Mouse (Mus musculus) hindbrain, postnatal 0 days (tissue): ENCODE measurements around the gene Cox6a1. TPM values are rescaled to one million over a fixed set of nuclear protein-coding genes. Genes with fewer than 3 reads are reported as not detected.

Experiments
- ATAC-seq: fragments of 200-750 bp; cut with Nextera tagmentation; 2 replicates; pipeline ENCODE4 v1.8.0; 2017; ENCODE audit warnings: mild to moderate bottlenecking, moderate TSS enrichment, moderate library complexity
- DNase-seq: peaks from one replicate; pipeline ENCODE4 v3.0.0-alpha.2; 2015; ENCODE audit warnings: low spot score
- H3K27ac ChIP-seq: fragments of 300-500 bp; sonication (generic); 2 replicates; pipeline ENCODE4 v1.5.1; 2014; ENCODE audit warnings: mild to moderate bottlenecking
- H3K27me3 ChIP-seq: fragments of 300-500 bp; sonication (generic); 2 replicates; pipeline ENCODE4 v1.6.1; 2014; ENCODE audit warnings: low read length, mixed read lengths; ENCODE audit not compliant: insufficient read depth
- H3K36me3 ChIP-seq: fragments of 300-500 bp; sonication (generic); 2 replicates; pipeline ENCODE4 v1.6.1; 2014; ENCODE audit warnings: low read length, mixed read lengths; ENCODE audit not compliant: insufficient read depth
- H3K4me1 ChIP-seq: fragments of 300-500 bp; sonication (generic); 2 replicates; pipeline ENCODE4 v1.6.1; 2014; ENCODE audit warnings: antibody characterized with exemption, low read length, mixed read lengths; ENCODE audit not compliant: insufficient read depth
- H3K4me2 ChIP-seq: fragments of 300-500 bp; sonication (generic); 2 replicates; pipeline ENCODE4 v1.6.1; 2014; ENCODE audit warnings: low read depth, mild to moderate bottlenecking, low read length, moderate library complexity, mixed read lengths
- H3K4me3 ChIP-seq: fragments of 300-500 bp; sonication (generic); 2 replicates; pipeline ENCODE4 v1.5.1; 2014; ENCODE audit warnings: low read length
- H3K9ac ChIP-seq: fragments of 300-500 bp; sonication (generic); replicated peaks from 2 replicates; pipeline ENCODE4 v1.6.1; 2014; ENCODE audit warnings: mild to moderate bottlenecking, low read length, moderate library complexity, mixed read lengths
- H3K9me3 ChIP-seq: fragments of 300-500 bp; sonication (generic); 2 replicates; pipeline ENCODE4 v1.6.1; 2016; ENCODE audit warnings: low read length, mixed read lengths
- CTCF ChIP-seq: IDR thresholded peaks from 2 replicates; pipeline ENCODE4 v1.5.1; 2016; ENCODE audit warnings: antibody characterized with exemption, control low read depth, low read depth
- WGBS: fragments of 180-500 bp; shearing (Covaris S2); extraction: QIAGEN DNeasy Blood & Tissue Kit; methylation state at CpG from one replicate; pipeline ENCODE4 v1.1.7; 2014; 5-methylcytosine and 5-hydroxymethylcytosine counted together
- polyA plus RNA-seq: library from polyadenylated mRNA; unstranded; fragments of >200 nt; fragmentation: Nextera tagmentation; extraction: Ambion mirVana; gene quantifications from 2 replicates; pipeline ENCODE4 v1.2.1, GENCODE M21; 2015
- total RNA-seq: library from RNA; depleted of rRNA; stranded (reverse); fragments of >200 nt; gene quantifications from 2 replicates; pipeline ENCODE4 v1.2.3, GENCODE M21; 2014

The Cox6a1 gene
- total and polyA plus RNA-seq, 2 experiments from 2014 or later: 1,391 to 1,694 TPM

GRCm38 (mm10) chr5:115330955-115331354 is 17.8 kb downstream of the Cox6a1 start:
- TF ChIP-seq CTCF: no peak
- DNase-seq (no peak), ATAC-seq (no peak)
- peaks cover 45% of the 10 kb centered on the region for H3K36me3 ChIP-seq
- 69% methylated on average over 9 of the region's 9 CpGs for WGBS
- no peak overlapping the region for H3K4me3 ChIP-seq
- peaks cover 15% of the 10 kb centered on the region for H3K4me1 ChIP-seq
- no peak overlapping the region for H3K9ac ChIP-seq
- H3K9me3 ChIP-seq: no peaks in the 10 kb centered on the region
- H3K27me3 ChIP-seq: no peaks in the 10 kb centered on the region
- H3K27ac ChIP-seq: no peak overlapping the region
- no peak overlapping the region for H3K4me2 ChIP-seq

GRCm38 (mm10) chr5:115327610-115328548 is 20.9 kb downstream of the Cox6a1 start:
- peaks cover 19% of the 10 kb centered on the region for H3K4me1 ChIP-seq
- H3K27me3 ChIP-seq: no peaks in the 10 kb centered on the region
- peak overlapping the region; percentile 88 for H3K9ac ChIP-seq
- peak; percentile 13; the same call in 1 of the 2 replicates for ATAC-seq
- WGBS: under 1% methylated on average over 53 of the region's 55 CpGs
- H3K36me3 ChIP-seq: peaks cover 22% of the 10 kb centered on the region
- no peak for TF ChIP-seq CTCF
- no peaks in the 10 kb centered on the region for H3K9me3 ChIP-seq
- H3K4me2 ChIP-seq: peak overlapping the region; percentile 83
- peak overlapping the region; percentile 90 for H3K27ac ChIP-seq
- H3K4me3 ChIP-seq: peak overlapping the region; percentile 92
- peak; percentile 15 for DNase-seq

- no peaks in the 10 kb centered on the region for H3K9me3 ChIP-seq
- peak within 1 kb of the TSS; percentile 90 for H3K27ac ChIP-seq
- H3K36me3 ChIP-seq: peaks cover 14% of the 10 kb centered on the region
- H3K4me2 ChIP-seq: peak within 1 kb of the TSS; percentile 83
- TF ChIP-seq CTCF: no peak
- H3K9ac ChIP-seq: peak within 1 kb of the TSS; percentile 88
- under 1% methylated on average over 54 of the region's 97 CpGs for WGBS
- H3K27me3 ChIP-seq: no peaks in the 10 kb centered on the region
- peak within 1 kb of the TSS; percentile 92 for H3K4me3 ChIP-seq
- peak; percentile 93 for ATAC-seq
- peaks cover 19% of the 10 kb centered on the region for H3K4me1 ChIP-seq
- DNase-seq: peak; percentile 96
Observed at GRCm38 (mm10) chr5:115326875-115327609, 21.7 kb downstream of the Cox6a1 start, which contains the start of gene Srsf9. Srsf9 (plus strand) TSS chr5:115327177.

GRCm38 (mm10) chr5:115326256-115326831 is 22.4 kb downstream of the Cox6a1 start:
- Histone ChIP-seq H3K27me3 (no peaks in the 10 kb centered on the region), H3K9me3 (no peaks in the 10 kb centered on the region), H3K27ac (peak overlapping the region; percentile 90), H3K4me1 (peaks cover 19% of the 10 kb centered on the region), H3K9ac (peak overlapping the region; percentile 88), H3K4me2 (peak overlapping the region; percentile 83), H3K4me3 (peak overlapping the region; percentile 92), H3K36me3 (peaks cover 9% of the 10 kb centered on the region)
- 27% methylated on average over 11 of the region's 11 CpGs for WGBS
- TF ChIP-seq CTCF: no peak; the same call in 1 of the 2 replicates
- DNase-seq (no peak), ATAC-seq (peak; percentile 58)

- H3K27me3 ChIP-seq: no peaks in the 10 kb centered on the region
- H3K4me1 ChIP-seq: peaks cover 18% of the 10 kb centered on the region
- under 1% methylated on average over 22 of the region's 22 CpGs for WGBS
- peak overlapping the region; percentile 48 for H3K9ac ChIP-seq
- peak overlapping the region; percentile 64 for H3K27ac ChIP-seq
- H3K4me3 ChIP-seq: peak overlapping the region; percentile 35
- peak overlapping the region; percentile 72 for H3K4me2 ChIP-seq
- peak; percentile 75 for ATAC-seq
- no peaks in the 10 kb centered on the region for H3K36me3 ChIP-seq
- peak; percentile 80 for DNase-seq
- H3K9me3 ChIP-seq: no peaks in the 10 kb centered on the region
- TF ChIP-seq CTCF: peak; percentile 69
Observed at GRCm38 (mm10) chr5:115319004-115319940, 29.5 kb downstream of the Cox6a1 start.
